Mouse (Mus musculus): ENCODE measurements around the gene Pknox2. TPM values are rescaled to one million over a fixed set of nuclear protein-coding genes. Genes with fewer than 3 reads are reported as not detected.

Gene Pknox2
- total RNA-seq, 2 experiments from 2014 or later: not detected

- no peak for ATAC-seq (replicated peaks; ENCODE audit: poor library complexity, severe bottlenecking)
These were observed 5.1 kb downstream of the Pknox2 start for GRCm38 (mm10) chr9:37142107-37142506.

DNA sequence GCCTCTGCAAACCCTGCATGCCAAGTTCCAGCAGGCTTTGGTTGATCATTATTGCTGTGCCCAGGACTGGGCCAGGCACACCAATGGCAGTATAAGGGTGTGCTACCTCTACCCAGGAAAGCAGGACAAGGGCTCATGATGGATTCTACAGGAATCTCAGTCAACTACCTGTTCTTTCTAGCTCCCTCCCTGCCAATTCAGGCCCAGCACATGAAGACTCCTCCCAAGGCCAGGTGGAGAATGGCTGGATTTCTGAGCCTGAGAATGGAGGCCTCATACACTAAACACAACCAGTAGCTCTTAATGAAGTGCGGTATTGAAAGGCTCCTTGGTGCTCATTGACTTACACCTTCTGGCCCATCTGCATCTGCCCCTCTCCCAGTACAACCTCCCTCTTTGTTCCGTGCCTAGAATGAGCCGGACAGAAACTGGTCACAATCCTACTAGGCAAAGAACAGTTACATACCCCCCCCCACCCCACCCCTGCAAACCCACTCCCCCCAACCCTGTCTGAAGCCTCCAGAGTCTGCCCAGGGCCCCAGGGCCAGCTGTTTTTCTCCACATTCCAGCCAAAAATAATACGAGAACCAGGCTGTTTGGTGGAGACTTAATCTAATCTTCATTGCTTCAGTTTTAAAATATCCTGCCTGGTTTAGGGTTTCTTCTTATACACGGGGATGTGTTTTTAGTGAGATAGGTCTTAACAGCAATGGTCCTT, 6.6 kb downstream of the Pknox2 start:
- ATAC-seq (replicated peaks; ENCODE audit: poor library complexity, severe bottlenecking): no peak

GRCm38 (mm10) chr9:37139514-37139913, 7.7 kb downstream of the Pknox2 start:
- 0 out of 2 replicates have a peak, but pooled peaks have one; percentile 8 for ATAC-seq (replicated peaks; ENCODE audit: poor library complexity, severe bottlenecking)

DNA sequence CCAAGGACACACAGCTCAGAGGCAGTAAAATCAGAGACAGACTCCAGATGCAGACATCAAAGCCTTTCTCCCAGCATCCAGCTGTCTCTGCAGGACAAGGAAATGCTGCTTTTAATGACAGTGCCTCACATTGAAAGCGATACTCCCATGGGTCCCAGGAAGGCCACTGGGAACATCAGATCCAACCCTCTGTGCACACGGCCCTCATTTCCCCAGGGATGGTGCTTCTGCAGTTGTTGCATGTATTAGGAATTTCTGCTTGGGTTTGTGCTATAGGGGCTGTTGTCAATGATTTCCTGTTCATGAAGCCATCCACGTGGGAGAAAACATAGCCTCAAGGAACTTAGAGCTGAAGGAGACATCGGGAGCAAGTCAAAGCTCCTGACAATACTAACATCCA, 8.3 kb downstream of the Pknox2 start:
- no peak for ATAC-seq (replicated peaks; ENCODE audit: poor library complexity, severe bottlenecking)

GRCm38 (mm10) chr9:37136340-37136739, 10.9 kb downstream of the Pknox2 start:
- no peak for ATAC-seq (replicated peaks; ENCODE audit: poor library complexity, severe bottlenecking)

- peak; percentile 74 for ATAC-seq (replicated peaks; ENCODE audit: poor library complexity, severe bottlenecking)
These were observed 13.7 kb downstream of the Pknox2 start for GRCm38 (mm10) chr9:37133495-37133894.

- ATAC-seq (replicated peaks; ENCODE audit: poor library complexity, severe bottlenecking): no peak
These were observed 18.2 kb downstream of the Pknox2 start for GRCm38 (mm10) chr9:37129046-37129445.

DNA sequence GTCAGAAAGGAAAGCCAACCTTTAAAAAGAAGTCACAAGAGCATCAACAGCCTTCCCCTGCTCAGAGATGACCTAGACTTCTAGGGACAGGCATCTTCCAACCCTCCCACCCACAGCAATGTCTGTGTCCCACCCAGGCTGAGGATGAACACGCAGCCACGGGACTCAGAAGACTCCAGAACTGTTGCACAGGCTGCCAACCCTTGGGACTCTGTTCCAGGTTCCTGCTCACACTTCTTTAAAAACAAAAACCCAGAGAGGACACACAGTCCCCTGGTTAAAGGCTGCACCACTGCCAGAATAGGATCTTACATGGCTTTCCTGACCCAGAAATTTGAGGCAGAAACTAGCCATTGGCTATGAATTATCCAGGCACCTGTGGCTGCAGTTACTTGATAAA, 21.0 kb downstream of the Pknox2 start:
- ATAC-seq (replicated peaks; ENCODE audit: poor library complexity, severe bottlenecking): no peak

DNA sequence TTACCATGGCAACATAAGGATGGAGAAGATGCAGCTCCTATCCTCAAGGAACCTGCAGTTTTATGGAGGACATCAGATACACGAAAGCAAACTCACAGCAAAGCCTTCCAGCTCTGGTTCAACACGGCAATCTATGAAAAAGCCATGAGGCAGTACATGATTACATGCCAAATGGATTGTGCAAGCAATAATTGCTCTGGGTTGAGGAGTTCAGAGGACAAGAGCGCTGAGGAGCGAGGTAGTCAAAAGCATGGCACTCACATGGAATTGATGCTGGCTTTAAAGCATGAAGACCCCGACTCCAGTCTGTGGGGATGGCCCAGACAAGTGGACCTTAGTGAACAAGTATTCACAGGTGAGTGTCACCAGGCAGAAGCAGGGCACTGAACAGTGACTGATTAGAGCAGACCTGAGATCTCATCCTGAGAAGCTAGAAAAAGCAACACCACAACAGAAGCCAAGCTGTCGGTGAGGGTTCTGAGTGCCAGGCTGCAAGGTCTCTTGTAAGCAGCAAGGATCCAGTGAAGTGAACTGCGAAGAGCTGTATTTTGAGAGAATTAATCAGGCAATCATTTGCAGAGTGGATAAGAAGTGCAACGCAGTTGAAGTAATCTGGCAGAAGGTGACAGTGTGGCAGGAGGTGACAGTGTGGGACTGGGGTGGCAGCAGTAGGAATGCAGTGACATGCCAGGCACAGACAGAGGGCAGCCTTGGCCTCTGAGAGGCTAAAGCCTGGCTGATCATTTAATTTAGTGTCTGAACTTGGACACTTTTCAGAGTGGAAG, 22.3 kb downstream of the Pknox2 start:
- ATAC-seq (replicated peaks; ENCODE audit: poor library complexity, severe bottlenecking): no peak

DNA sequence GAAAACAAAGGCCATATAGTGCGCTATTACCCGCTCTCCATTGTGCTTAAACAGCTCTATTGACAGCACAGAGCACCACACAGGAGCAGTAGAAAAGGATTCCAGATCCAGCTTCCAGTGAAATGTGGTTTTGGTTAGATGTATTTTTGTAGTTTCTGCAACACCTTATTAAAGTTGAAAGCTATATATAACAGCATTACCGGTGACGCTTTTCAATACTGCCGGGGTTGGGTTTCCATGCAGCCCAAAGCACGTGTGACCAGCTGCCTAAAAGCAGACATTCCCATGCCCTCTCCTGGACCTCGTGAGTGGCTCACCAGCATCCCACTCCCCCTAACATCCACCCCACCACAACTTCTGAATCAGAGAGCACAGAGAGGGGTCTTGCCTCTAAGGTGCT, 23.8 kb downstream of the Pknox2 start:
- ATAC-seq (replicated peaks; ENCODE audit: poor library complexity, severe bottlenecking): no peak

DNA sequence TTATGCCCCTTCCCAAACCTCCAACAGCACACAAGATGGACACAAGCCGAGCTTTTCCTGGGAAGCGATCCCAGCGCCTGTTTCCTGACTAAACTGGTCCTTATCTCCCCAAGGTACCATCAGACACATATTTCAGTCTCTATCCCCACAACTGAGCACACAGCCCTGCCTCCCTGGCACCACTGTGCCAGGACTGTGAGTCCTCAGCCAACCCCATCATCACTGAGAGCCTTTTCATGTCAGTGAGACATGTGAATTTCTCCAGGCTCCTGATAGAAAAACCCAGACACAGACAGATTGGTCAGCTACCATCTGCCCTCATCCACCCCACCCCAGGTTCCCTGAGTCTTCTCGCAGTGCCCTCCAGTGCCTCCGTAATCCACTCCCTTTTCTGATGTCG, 24.2 kb downstream of the Pknox2 start:
- ATAC-seq (replicated peaks; ENCODE audit: poor library complexity, severe bottlenecking): no peak

DNA sequence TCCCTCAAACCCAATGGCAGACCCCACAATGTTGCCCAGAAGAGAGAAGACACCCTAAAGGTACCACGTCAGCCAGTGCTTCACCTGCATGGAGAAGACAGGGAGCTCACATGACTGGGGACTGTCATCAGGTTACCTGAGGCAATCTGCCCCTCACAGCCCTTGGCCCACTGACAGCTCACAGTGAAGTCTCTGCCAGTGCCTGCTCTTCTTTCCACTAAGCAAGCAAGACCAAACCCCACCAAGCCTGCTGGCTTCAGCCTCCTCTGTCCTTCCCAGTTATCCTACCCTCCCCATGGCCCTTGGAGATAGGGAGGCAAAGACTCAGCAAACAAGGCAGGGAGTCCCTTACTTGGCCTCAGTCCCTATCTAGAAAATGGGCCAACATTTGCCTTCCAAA, 24.8 kb downstream of the Pknox2 start:
- ATAC-seq (replicated peaks; ENCODE audit: poor library complexity, severe bottlenecking): no peak

DNA sequence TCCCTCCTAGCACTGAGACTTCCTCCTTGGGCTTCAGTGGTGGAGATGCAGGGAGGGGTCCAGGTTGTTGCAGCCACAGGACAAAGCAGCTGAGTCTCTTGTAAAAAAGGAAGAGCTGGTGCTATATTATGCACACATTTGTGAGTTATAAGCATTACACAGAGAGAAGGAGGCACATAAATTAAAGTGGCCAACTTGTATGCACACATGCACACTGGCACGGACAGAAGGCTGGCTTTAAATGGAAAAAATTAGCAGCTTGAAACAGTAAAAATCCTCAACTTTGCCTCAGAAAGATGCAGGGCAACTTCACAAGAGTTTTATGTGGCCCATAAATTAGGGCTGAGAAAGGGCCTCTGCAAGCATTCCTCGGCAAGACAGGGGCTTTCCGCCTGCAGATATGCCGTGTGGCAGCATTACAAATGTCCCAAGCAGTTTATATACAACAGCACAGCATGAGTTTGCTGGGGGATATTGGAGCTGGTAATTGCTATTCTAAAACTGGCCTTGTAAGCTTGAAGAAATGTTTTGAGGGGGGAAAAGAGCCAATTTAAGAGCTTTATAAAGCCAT, 25.4 kb downstream of the Pknox2 start:
- ATAC-seq (replicated peaks; ENCODE audit: poor library complexity, severe bottlenecking): no peak

DNA sequence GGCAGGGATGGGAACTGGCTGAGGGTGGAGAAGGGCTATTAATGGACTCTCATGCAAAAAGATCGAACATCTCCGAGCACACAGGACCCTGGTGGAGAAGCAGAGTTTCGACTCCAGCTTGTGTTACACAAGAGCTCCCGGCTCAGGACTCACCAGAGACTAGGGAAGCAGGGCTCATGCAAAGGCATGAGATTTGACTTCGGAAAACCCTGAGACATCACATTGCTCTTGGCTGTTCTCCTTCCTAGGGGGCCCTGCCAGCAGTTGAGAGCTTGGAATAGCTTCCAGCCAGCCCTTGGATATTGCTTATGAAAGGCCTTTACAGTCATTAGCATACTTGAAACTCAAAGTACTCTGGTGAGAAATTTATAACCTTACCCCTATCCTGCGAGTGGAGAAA, 26.4 kb downstream of the Pknox2 start:
- no peak for ATAC-seq (replicated peaks; ENCODE audit: poor library complexity, severe bottlenecking)

- ATAC-seq (replicated peaks; ENCODE audit: poor library complexity, severe bottlenecking): no peak
These were observed 29.7 kb downstream of the Pknox2 start for GRCm38 (mm10) chr9:37117529-37117928.

DNA sequence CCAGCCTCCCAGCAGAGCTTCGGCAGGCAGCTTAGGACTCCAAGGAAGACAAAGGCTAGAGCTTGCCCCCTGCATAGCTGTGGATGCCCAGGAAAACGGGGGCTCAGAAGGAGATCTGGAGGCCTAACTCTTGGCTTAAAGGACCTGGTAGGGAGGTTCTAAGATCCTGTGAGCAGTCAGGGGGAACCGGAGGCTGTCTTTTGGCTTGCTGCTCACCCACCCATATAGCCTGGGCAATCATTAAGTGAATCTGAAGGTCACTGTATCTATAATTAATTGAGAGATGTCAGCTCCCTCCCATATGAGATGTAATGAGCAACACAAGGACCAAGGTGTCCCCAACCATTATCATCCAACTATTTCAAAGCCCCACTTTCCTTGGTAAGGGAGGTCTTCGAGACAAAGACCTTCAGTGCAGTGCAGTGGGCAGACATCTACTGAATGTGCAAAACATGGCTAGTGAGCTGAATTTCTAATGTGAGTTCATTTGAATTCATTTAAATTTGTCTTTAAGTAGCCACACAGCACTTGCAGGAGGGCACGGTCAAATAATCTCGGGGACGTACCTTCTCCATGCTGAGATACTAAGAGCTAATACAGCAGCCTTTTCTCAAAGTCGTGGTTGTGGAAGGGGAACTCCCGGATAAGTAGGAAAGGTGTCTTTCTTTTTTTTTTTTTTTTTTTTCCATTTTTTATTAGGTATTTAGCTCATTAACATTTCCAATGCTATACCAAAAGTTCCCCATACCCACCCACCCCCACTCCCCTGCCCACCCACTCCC, 30.4 kb downstream of the Pknox2 start:
- ATAC-seq (replicated peaks; ENCODE audit: poor library complexity, severe bottlenecking): no peak

- no peak for ATAC-seq (replicated peaks; ENCODE audit: poor library complexity, severe bottlenecking)
These were observed 31.4 kb downstream of the Pknox2 start for GRCm38 (mm10) chr9:37115820-37116219.

DNA sequence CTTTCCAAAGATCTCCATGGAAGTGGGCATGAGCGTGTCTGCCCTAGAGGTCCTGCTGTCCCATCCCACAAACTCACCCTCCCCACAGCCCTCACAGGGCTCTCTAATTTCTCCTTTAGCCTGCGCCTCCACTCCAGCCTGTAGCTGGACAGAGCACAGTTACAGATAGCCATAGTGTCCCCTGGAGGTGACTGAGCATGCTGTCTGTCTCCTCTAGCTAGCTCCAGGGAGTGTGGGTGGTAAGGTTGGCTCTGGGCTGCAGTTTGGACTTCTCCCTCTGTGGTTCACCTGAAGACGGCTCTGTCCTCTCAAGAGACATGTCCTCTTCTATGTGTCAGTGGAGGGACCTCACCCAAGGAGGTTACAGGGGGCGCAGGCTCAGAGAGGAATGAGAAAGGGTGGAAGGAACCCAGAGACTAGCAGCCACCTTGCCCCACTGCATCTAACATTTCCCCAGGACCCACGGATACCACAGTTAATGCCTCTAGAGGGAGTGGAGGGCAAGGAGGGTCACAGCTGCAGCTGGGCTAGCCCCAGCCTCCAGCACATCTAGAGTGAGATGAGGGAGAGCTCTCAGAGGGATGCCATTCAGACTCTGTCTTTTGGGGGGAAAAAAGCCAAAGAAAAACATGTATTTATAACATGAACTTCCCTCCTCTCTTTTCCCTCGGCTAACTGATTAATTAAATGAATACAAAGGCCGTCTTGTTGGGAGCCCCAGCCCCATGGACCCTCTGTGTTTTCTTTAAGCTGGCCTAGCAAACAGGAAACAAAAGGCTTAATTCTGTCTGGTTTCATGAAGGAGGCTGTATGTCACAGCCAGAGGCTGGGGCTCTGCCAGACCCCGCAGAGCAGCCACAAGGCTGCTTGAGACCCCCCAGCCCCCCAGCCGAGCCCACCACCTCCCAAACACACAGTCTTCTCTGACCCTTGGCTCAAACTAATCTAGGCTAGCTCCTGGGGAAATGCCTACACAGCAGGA, 32.6 kb downstream of the Pknox2 start:
- ATAC-seq (replicated peaks; ENCODE audit: poor library complexity, severe bottlenecking): no peak

DNA sequence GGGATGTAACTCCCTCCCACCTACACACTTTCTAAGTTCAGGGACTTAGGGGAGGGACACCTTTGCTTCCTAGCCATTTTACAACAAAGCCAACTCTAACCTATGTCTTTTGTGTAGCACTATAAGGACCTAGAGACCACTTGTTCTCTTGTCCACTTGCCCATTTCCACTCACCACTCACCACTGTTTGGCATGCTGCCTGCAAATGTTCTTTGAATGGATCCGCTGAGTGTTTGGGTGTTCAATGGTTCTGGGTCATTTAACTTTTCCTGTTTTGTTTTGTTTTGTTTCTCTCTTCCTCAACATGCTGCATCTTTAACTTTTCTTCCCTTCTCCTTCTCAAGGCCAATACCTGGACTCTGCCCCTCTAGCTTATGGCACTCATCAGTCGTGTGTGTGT, 39.7 kb downstream of the Pknox2 start:
- no peak for ATAC-seq (replicated peaks; ENCODE audit: poor library complexity, severe bottlenecking)

- ATAC-seq (replicated peaks; ENCODE audit: poor library complexity, severe bottlenecking): no peak
These were observed 40.4 kb downstream of the Pknox2 start for GRCm38 (mm10) chr9:37106808-37107207.

Data from granulocyte monocyte progenitor cell, adult 5-6 weeks (primary cell).